Mouse (Mus musculus) small intestine, adult 2 months (tissue): Measurements from ENCODE around the gene Actn4.

Experiments
- CTCF ChIP-seq: fragments of 200-500 bp; IDR thresholded peaks from 2 replicates; pipeline ENCODE4 v1.5.1; 2012; ENCODE audit warnings: low read depth, mild to moderate bottlenecking, control low read depth, inconsistent platforms, low read length, moderate library complexity, mixed read lengths; ENCODE audit not compliant: insufficient replicate concordance, insufficient read length; ENCODE audit errors: extremely low read depth
- POLR2A ChIP-seq: fragments of 200-500 bp; IDR thresholded peaks from 2 replicates; pipeline ENCODE4 v1.6.1; 2012; ENCODE audit warnings: low read depth, mild to moderate bottlenecking, control low read depth, inconsistent platforms, low read length, moderate library complexity

DNA sequence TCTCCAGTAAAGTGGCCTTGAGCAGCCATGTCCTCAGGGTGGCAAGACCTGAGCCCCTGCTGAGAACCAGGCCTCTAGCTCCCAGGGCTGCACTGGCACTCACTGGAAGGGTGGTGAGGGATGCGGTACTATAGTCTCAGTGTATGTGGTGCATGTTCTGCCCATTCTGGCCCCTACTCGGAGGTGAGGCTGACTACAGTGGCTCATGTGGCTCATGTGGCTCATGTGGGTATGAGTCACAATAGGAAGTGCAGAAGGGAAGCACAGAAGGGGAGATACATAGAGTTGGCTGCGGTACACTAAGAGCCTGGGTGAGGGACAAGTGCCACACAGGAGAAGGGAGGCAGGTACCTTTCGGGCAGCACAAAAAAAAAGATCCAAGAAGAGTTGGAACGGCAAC, 54.9 kb downstream of the Actn4 start:
- TF ChIP-seq POLR2A (no peak), CTCF (no peak)
